Mouse (Mus musculus) frontal cortex, postnatal 14 days (tissue): ENCODE measurements around the gene Sec16a.
"Not testable (repeated sequence)": the region's sequence is repeated elsewhere in the genome, so short reads cannot be mapped to it uniquely, and the experiment has no call there.

Experiments
- DNase-seq, 2 experiments: peaks; one replicate each; pipeline ENCODE4 v3.0.0; 2022; ENCODE audit warnings: low spot score in 2 of 2

Sec16a gene

GRCm38 (mm10) chr2:26389154-26389690, 55.8 kb downstream of the Sec16a start, which contains the start of the genes Entr1 and Pmpca:
Entr1 (minus strand) TSS chr2:26389316.
Pmpca (plus strand) TSS chr2:26389339.
- DNase-seq, result peak; percentile 70 to 81

GRCm38 (mm10) chr2:26388682-26389153, 56.3 kb downstream of the Sec16a start:
- DNase-seq, result peak in 1 of 2 experiments; percentile 28

GRCm38 (mm10) chr2:26387713-26388112, 57.3 kb downstream of the Sec16a start:
- no peak for DNase-seq

GRCm38 (mm10) chr2:26380871-26381270, 64.1 kb downstream of the Sec16a start:
- not testable (repeated sequence) for DNase-seq

GRCm38 (mm10) chr2:26380131-26380771, 64.8 kb downstream of the Sec16a start, which contains the start of gene Snapc4:
Snapc4 (minus strand) TSS chr2:26380653.
- peak; percentile 67 to 82 for DNase-seq

GRCm38 (mm10) chr2:26372396-26372795, 72.6 kb downstream of the Sec16a start:
- DNase-seq, result no peak

GRCm38 (mm10) chr2:26368572-26368971, 76.4 kb downstream of the Sec16a start:
- DNase-seq, result no peak

GRCm38 (mm10) chr2:26367911-26368310, 77.1 kb downstream of the Sec16a start:
- DNase-seq, result no peak

- DNase-seq, result no peak
Observed at GRCm38 (mm10) chr2:26364738-26365465, 80.1 kb downstream of the Sec16a start.

- DNase-seq, result no peak
Observed at GRCm38 (mm10) chr2:26363481-26363880, 81.5 kb downstream of the Sec16a start.

GRCm38 (mm10) chr2:26362991-26363390, 82.0 kb downstream of the Sec16a start:
- no peak for DNase-seq

- no peak for DNase-seq
Observed at GRCm38 (mm10) chr2:26360772-26361171, 84.2 kb downstream of the Sec16a start, which contains the start of gene Card9. Card9 (minus strand) TSS chr2:26360918.

GRCm38 (mm10) chr2:26359983-26360382, 85.0 kb downstream of the Sec16a start:
- DNase-seq, result no peak
